Mouse (Mus musculus) cerebellum, adult (tissue): ENCODE measurements around the gene Egfem1.

ENCODE experiments used
- ATAC-seq: cut with Nextera tagmentation; 2 replicates; pipeline ENCODE4 v1.9.2; 2017; ENCODE audit warnings: mild to moderate bottlenecking, moderate library complexity, mixed read lengths; ENCODE audit not compliant: insufficient number of reproducible peaks, low FRiP score, low TSS enrichment

Gene Egfem1

GRCm38 (mm10) chr3:29243600-29243999 lies 161.8 kb downstream of the Egfem1 start:
- ATAC-seq = no peak

GRCm38 (mm10) chr3:29291633-29292032 lies 209.8 kb downstream of the Egfem1 start:
- ATAC-seq = no peak

DNA sequence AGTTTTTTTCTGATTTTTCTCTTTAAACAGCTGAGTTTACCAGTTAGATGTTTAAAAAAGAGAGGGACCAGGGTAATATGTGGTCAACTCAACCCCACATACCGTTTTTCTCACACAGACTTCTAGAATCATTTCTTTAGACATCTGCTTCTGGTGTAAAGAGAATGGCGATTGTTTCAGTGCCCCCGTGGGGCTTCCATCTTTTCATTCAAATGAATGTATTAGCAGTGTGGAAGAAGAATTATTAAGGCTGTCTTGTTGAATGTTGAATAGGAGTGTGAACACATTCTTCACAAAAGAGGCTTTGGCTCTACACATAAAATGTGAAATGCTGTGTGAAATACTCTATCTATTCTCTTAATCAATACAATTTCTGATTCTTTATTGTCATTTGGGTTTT lies 210.4 kb downstream of the Egfem1 start:
- no peak for ATAC-seq

DNA sequence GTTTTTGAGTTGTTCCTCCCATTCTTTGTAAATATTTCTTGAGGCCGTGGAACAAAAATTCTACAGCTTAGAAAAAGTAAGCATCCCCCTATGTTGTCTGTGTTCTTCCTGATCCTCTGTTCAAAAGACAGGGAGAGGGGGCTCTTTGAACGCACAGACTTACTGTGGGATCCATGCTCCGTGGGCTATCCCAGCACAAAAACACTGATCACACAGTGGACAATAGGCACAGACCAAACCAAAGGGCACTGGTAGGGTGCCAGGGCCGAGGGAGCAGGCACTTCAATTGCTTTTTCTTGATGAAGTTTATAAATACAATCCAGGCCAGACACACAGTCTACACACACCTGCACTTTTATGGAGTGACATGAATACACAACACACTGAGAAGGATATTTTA lies 211.4 kb downstream of the Egfem1 start:
- no peak for ATAC-seq

- no peak for ATAC-seq
Measured at GRCm38 (mm10) chr3:29342223-29342791, 260.5 kb downstream of the Egfem1 start.

- no peak for ATAC-seq
Measured at GRCm38 (mm10) chr3:29345805-29346204, 264.0 kb downstream of the Egfem1 start.

DNA sequence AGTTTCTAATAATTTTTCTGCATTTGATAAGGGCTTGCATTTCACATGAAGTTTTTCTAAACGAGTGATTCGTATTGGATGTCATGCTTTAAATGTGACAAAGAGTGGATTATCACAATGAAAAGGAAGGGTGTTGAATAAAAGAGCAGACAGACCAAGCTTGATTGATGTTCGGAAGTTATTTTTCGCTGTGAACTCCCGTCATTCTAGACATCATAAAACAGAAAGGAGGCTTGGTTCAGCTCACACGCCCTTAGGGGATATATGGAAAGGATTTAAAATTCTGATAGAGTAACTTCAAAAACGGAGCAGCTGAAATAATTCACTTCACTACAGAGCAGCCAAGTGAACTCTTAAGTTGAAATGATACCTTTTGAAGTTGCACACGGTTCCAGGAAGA lies 285.1 kb downstream of the Egfem1 start:
- no peak for ATAC-seq

DNA sequence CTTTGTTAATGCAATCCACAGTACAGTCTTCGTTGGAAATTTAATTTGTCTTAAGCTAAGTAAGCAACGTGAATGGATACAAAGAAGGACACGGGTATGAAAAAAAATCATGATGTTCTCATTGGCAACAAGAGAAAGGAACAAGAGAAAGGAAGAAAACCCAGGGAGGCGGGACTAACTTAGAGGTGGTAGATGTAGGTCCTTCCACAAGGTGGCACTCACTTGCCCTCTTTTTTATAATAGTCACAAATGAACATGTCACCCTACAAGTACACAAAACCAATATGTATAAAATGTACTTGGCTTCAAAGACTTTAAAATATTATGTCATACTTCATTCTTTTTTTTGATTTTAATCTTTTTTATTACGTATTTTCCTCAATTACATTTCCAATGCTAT lies 288.7 kb downstream of the Egfem1 start:
- ATAC-seq = no peak

DNA sequence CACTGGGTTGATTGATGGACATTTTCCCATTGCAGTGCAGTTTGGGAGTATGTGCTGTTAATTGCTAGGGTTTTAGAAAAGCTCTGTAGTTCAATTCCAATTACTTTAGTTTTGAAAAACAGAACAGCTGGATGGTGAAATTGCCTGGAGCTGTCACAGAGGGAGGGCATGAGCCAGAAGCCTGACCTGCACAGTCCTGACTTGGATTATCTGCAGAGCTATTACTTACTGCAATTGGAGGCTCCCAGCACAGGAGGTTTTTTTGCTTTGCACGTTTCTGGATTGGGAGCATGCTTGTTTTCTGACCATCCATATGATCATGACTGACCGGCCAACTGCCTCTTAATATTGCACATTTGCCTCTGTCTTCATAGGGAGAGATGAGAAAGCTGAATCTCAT lies 299.4 kb downstream of the Egfem1 start:
- ATAC-seq = no peak

DNA sequence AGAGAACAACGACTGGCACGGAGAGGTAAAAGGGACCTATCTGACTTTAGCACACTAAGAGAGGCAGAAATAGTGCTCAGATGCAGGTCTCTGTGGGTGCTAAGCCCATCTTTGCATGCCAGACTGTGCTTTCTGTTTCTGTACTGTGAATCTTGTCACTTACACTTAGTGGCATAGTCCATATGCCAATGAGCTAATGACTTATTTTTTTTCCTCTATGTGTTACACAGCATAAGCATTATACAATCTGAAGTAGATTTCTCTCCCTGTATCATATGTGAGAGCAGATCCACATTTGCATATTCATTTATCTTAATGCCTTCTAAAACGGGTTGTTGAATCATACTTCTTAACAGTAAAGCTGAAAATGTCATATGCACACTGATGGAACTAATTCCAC lies 317.2 kb downstream of the Egfem1 start:
- no peak for ATAC-seq

DNA sequence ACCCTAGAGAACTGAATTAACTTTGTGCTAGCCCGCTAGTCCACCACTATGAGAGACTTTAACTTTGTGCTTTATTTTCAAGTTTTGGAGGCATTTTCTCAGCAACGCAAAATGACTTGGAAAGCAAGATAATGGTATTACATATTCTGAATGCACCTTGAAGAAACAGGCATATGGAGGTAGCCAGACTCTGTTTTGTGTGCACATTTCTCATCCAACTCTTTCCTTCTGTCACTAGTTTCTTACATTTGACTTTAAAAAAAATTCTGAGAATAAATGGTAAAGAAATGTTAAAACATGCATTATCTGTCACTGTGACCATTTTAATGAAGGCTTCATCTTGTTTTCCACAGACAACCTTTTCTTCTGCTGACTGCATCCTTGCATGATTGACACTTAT lies 339.8 kb downstream of the Egfem1 start:
- ATAC-seq = no peak

DNA sequence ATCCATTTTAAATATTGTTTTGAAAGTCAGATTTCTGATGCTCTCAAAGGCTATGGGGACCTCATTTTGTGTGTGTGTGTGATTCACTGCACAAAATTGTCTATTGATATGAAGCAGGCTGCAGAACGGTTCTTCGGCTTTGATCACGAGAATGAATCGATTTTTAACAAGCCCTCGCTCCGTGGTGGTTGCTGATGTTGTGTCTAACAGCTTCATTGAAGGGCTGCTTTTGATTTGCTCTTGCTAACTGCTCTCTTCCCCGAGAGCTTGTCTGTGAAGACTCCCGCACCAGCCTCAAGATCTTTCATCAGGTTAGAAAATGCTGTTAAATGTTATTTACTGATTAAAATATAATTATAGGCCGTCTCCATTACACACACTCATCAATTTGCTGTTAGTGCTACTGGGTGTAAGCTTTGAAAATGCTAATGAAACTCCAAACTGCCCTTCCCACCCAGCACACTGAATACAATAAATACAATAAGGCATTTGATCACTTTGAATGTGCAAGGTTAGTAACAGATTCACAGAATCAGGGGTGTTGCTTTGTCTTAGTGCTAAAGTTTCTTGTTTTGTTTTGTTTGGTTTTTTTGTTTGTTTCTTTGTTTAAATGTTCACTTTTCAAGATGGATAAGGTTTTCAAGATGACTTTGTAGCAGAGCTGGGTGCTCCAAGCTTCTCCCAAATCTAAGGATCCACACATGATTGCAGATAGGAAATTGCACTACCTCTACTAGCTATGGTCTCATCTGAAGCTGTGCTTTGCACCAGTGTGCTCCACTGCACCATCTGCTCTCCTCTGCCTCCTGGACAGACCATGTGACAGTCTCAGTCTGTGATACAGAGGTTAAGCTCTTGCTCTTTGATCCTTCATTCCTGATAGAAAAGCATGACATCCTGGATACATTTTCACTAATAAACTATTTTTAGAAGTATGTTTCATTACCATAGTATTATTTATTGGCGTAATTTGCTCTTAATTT lies 350.6 kb downstream of the Egfem1 start:
- ATAC-seq = no peak

DNA sequence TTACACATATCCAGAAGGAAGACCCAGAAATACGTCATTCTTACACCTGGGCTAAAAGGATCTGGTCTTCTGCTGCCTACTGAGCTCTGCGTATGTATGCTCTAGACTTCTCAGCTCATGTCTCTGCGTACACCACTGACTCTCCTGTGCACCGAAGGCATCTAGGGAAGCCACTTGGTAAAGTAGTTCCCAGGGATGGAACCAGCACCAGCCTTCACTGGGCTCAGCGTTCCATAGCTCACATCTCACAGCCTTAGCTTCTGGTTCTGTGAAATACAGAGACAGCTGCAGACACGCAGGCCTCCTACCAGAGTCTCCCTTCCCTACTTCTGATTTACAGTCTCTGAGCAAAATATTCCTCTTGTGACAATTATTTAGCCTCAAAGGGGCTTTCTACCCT lies 361.2 kb downstream of the Egfem1 start:
- ATAC-seq = no peak

GRCm38 (mm10) chr3:29444661-29445060 lies 362.8 kb downstream of the Egfem1 start:
- ATAC-seq = no peak

- ATAC-seq = no peak
Measured at GRCm38 (mm10) chr3:29446081-29446480, 364.3 kb downstream of the Egfem1 start.

GRCm38 (mm10) chr3:29448829-29449406 lies 367.1 kb downstream of the Egfem1 start:
- no peak for ATAC-seq

DNA sequence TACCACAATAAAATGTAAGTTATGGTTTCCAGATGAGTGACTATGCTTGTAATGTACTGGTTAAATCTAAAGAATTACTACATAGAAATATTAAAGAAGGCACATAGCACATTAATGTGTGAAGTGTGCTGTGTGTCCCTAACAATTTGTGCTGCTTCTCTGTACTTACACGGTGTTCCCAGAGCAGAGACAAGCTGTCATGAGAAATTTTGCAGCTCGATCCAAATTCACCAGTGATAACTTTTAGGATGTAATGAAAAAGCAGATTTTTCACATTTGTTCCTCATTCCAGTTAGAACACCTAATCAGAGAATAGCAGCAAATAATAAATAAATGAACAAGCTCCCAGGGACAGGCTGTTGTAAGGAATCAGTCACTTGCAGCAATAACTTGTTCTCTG lies 416.4 kb downstream of the Egfem1 start:
- ATAC-seq = no peak

- ATAC-seq = no peak
Measured at GRCm38 (mm10) chr3:29499188-29499587, 417.4 kb downstream of the Egfem1 start.

DNA sequence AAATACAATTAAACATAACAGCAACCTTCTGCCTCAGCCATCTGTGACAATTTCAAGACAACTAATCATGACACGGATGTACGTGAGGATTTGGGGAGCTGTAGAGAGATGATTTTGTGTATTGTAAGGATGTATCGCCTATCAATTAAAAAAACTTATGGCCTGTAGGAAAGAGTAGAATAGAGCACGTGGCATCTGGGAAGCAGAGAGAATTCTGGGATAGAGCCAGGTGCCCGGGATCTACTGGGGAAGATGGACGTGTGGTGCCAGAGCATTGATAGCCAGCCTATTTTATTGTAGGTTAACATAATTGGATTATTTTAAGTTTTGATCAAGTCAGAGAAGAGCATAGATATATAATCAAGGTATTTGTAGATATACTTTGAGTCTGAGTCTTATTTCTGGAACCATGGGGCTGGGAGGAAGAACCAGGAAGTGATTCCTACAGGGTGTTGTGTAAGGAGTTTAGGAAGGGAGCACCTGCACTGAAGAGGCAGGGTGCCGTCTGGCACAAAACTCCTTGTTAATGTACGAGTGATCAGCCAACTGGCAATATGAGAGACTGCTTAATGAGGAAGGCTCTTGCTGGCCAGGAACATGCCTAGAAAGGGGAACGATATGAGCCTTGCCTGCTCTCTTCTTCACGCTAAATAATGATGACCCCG lies 443.6 kb downstream of the Egfem1 start:
- ATAC-seq = no peak

GRCm38 (mm10) chr3:29525963-29526301 lies 444.1 kb downstream of the Egfem1 start:
- ATAC-seq = no peak

GRCm38 (mm10) chr3:29539211-29539610 lies 457.4 kb downstream of the Egfem1 start:
- ATAC-seq = no peak
